Mouse (Mus musculus) stomach, embryonic 16.5 days (tissue): ENCODE data around the gene Atp2a1. TPM values are rescaled to one million over a fixed set of nuclear protein-coding genes. Genes with fewer than 3 reads are reported as not detected.

Experiments used
- ATAC-seq: fragments of 200-750 bp; cut with Nextera tagmentation; 2 replicates; pipeline ENCODE4 v1.8.0; 2017; ENCODE audit warnings: moderate number of reproducible peaks, moderate TSS enrichment; ENCODE audit not compliant: insufficient read depth, low FRiP score
- H3K27ac ChIP-seq: fragments of 300-500 bp; sonication (generic); 2 replicates; pipeline ENCODE4 v1.5.1; 2014; ENCODE audit warnings: low read length
- H3K27me3 ChIP-seq: fragments of 300-500 bp; sonication (generic); 2 replicates; pipeline ENCODE4 v1.6.1; 2014; ENCODE audit warnings: low read length, control low read depth, mixed read lengths; ENCODE audit not compliant: control insufficient read depth, insufficient read depth
- H3K36me3 ChIP-seq: fragments of 300-500 bp; sonication (generic); 2 replicates; pipeline ENCODE4 v1.6.1; 2014; ENCODE audit warnings: low read length; ENCODE audit not compliant: control insufficient read depth, insufficient read depth
- H3K4me1 ChIP-seq: fragments of 300-500 bp; sonication (generic); 2 replicates; pipeline ENCODE4 v1.6.1; 2014; ENCODE audit warnings: low read length, control low read depth, mixed read lengths; ENCODE audit not compliant: control insufficient read depth, insufficient read depth
- H3K4me2 ChIP-seq: fragments of 300-500 bp; sonication (generic); 2 replicates; pipeline ENCODE4 v1.6.1; 2014; ENCODE audit warnings: low read depth, low read length, mixed read lengths
- H3K4me3 ChIP-seq: fragments of 300-500 bp; sonication (generic); replicated peaks from 2 replicates; pipeline ENCODE4 v1.5.1; 2014; ENCODE audit warnings: mild to moderate bottlenecking, low read length
- H3K9ac ChIP-seq: fragments of 300-500 bp; sonication (generic); 2 replicates; pipeline ENCODE4 v1.6.1; 2014; ENCODE audit warnings: low read length
- H3K9me3 ChIP-seq: fragments of 300-500 bp; sonication (generic); replicated peaks from 2 replicates; pipeline ENCODE4 v1.6.1; 2016; ENCODE audit warnings: low read length, control low read depth; ENCODE audit not compliant: control insufficient read depth
- whole genome bisulfite sequencing: fragments of 180-500 bp; shearing (Covaris S2); extraction: QIAGEN DNeasy Blood & Tissue Kit; methylation state at CpG from one replicate; pipeline ENCODE4 v1.1.7; 2014; 5-methylcytosine and 5-hydroxymethylcytosine counted together
- polyA plus RNA-seq: library from polyadenylated mRNA; unstranded; fragments of >200 nt; fragmentation: Nextera tagmentation; extraction: Ambion mirVana; gene quantifications from 2 replicates; pipeline ENCODE4 v1.2.1, GENCODE M21; 2015

Atp2a1 gene
- polyA plus RNA-seq, 1 experiment from 2014 or later, result 110 TPM

DNA sequence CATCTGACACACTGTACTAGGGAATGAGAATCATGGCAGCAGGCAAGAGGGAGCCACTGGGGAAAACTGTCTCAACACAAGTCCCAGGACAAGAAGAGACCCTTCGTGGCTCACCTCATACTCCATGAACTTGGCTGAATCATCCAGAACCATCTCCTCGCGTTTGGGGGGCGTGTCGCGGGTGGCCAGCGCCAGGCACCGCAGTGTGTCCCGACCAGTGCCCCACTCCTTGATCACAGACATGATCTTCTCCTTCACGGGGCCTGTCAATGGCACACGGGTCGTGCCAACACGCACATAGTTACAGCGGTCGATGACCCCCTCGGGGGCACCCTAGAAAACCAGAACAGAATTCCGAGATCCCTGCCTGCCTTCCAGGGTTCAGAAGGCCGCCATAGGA is 12.9 kb downstream of the Atp2a1 start:
- ATAC-seq, result no peak
- no peak overlapping the region for H3K9ac ChIP-seq
- 87% methylated on average over 18 of the region's 18 CpGs for WGBS
- H3K36me3 ChIP-seq, result no peaks in the 10 kb centered on the region
- no peak overlapping the region for H3K4me3 ChIP-seq
- H3K27me3 ChIP-seq, result no peaks in the 10 kb centered on the region
- no peak overlapping the region for H3K27ac ChIP-seq
- H3K4me1 ChIP-seq, result no peaks in the 10 kb centered on the region
- no peak overlapping the region for H3K4me2 ChIP-seq
- H3K9me3 ChIP-seq, result no peaks in the 10 kb centered on the region

DNA sequence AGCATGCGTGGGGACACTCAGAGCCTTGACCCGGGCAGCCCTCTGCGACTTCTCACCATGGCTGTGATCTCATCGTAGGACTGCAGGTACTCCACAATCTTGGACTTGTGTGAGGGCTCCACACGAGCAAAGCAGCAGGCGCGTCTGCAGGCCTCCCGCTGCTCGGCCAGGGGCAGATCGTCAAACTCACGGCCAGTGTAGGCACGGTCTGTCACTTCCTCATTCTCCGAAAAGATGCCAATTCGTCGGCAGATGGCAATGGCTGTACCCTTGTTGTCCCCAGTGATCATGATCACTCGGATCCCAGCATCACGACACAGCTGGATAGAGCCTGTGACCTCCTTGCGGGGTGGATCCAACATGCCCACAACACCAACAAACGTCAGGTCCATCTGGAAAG is 14.4 kb downstream of the Atp2a1 start:
- Histone ChIP-seq H3K36me3 (no peaks in the 10 kb centered on the region), H3K9ac (no peak overlapping the region), H3K27me3 (no peaks in the 10 kb centered on the region), H3K4me1 (no peaks in the 10 kb centered on the region), H3K9me3 (no peaks in the 10 kb centered on the region), H3K4me2 (no peak overlapping the region), H3K27ac (no peak overlapping the region), H3K4me3 (no peak overlapping the region)
- WGBS, result 89% methylated on average over 19 of the region's 19 CpGs
- ATAC-seq, result no peak

DNA sequence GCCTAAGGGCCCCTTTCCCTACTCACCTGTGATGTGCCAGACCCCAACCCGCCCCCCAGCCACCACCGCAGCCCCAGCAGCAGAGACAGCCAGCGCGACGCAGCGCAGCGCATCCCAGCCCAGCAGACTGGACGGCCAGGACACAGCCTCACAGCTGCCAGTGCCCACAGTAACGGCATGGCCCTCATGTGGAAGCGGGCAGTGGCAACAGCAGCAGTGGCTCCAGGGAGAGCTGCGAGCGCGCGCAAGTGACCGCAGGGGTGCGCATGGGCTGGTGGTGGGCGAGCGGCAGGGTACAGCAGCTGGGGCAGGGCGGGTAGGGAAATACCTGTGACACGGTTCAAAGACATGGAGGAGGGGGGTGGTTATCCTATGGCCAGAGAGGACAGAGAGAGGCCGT is 16.7 kb downstream of the Atp2a1 start:
- no peaks in the 10 kb centered on the region for H3K9me3 ChIP-seq
- no peak for ATAC-seq
- H3K4me2 ChIP-seq, result no peak overlapping the region
- 91% methylated on average over 21 of the region's 21 CpGs for WGBS
- no peak overlapping the region for H3K27ac ChIP-seq
- H3K4me1 ChIP-seq, result no peaks in the 10 kb centered on the region
- no peaks in the 10 kb centered on the region for H3K27me3 ChIP-seq
- no peak overlapping the region for H3K9ac ChIP-seq
- no peaks in the 10 kb centered on the region for H3K36me3 ChIP-seq
- no peak overlapping the region for H3K4me3 ChIP-seq

DNA sequence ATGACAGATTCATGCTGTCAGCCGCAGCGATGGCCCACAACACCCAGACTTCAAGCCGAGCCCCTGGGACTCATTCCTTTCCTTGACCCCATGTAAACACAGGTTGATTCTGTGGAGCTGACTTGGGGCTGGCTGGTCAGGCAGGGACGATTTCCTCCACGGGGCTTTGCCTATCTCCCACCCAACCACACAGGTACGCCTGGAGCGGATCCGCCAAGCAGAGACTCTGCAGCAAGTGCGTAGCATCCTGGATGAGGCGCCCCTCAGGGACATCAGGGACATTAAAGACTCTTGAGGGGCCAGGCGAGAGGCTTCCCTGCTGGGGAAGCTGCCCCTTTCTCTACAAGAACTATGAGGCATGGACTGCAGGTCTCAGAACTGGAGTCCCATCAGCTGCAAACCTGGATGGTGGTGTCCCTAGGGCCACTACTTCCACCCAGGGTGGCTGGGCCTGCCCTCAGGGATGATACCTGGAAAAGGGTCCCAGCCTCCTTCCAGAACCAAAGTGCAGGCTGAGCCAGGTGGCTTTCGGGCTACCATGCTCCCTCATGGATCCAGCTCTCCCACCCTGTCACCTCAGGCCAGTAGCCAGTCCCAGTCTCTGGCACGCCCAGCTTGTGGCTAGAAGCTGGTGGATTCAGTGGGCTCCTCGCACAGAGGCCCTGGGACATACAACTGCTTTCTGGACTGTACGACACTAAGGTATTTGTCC is 17.6 kb downstream of the Atp2a1 start:
- H3K27me3 ChIP-seq, result no peaks in the 10 kb centered on the region
- H3K36me3 ChIP-seq, result no peaks in the 10 kb centered on the region
- no peak overlapping the region for H3K4me3 ChIP-seq
- H3K27ac ChIP-seq, result no peak overlapping the region
- no peak for ATAC-seq
- no peaks in the 10 kb centered on the region for H3K9me3 ChIP-seq
- H3K4me1 ChIP-seq, result no peaks in the 10 kb centered on the region
- no peak overlapping the region for H3K4me2 ChIP-seq
- WGBS, result 93% methylated on average over 15 of the region's 15 CpGs
- no peak overlapping the region for H3K9ac ChIP-seq

DNA sequence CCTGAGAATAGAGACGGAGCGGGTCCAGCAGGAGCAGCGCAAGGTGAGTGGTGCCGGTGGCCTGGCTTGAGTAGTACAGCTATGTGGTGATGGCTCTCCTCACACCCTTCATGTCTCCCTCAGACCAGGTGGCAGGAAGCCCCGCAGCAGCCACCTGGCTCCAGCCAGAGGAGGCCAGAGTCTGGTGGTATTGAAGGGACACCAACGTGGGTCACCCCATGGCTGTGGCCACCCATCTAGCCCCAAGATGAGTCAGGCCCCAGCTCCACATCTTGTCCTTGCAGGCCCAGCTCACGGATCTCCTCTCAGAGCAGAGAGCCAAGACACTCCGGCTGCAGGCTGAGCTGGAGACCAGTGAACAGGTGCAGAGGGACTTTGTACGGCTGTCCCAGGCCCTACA is 18.4 kb downstream of the Atp2a1 start:
- Histone ChIP-seq H3K4me3 (no peak overlapping the region), H3K27ac (no peak overlapping the region), H3K36me3 (no peaks in the 10 kb centered on the region), H3K4me2 (no peak overlapping the region), H3K9ac (no peak overlapping the region), H3K27me3 (no peaks in the 10 kb centered on the region), H3K4me1 (no peaks in the 10 kb centered on the region), H3K9me3 (no peaks in the 10 kb centered on the region)
- 94% methylated on average over 9 of the region's 9 CpGs for WGBS
- ATAC-seq, result no peak

DNA sequence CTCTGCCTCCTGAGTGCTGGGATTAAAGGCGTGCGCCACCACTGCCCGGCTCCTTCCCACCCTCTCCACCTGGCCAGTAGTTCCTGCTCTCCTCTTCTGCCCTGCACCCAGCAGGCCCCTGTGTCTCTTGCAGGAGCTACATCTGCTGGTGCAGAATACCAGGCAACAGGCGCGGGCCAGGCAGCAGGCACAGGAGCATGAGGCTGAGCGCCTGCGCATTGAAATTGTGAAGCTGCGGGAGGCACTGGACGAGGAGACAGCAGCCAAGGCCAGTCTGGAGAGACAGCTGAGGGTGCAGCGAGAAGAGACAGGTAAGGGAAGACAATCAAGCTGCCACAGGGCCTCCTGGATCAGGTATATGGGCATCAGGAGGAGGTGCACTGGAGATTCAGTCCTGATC is 18.9 kb downstream of the Atp2a1 start:
- Histone ChIP-seq H3K9me3 (no peaks in the 10 kb centered on the region), H3K4me3 (no peak overlapping the region), H3K9ac (no peak overlapping the region), H3K36me3 (no peaks in the 10 kb centered on the region), H3K27ac (no peak overlapping the region), H3K4me1 (no peaks in the 10 kb centered on the region), H3K27me3 (no peaks in the 10 kb centered on the region), H3K4me2 (no peak overlapping the region)
- no peak for ATAC-seq
- WGBS, result 94% methylated on average over 10 of the region's 10 CpGs

DNA sequence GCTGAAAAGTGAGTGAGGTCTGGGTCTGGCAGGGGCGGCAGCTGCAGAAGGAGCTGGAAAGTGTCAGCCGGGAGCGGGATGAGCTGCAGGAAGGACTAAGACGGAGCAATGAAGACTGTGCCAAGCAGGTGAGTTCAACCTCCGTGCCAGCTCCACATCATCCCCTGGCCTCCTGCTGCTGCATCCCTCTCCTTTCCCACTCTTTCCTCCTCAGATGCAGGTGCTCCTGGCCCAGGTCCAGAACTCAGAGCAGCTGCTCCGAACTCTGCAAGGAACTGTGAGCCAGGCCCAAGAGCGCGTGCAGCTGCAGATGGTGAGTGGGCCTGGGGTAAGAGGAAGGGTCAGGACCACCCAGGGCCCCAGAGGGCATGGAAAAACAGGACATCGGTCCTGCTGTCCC is 22.8 kb downstream of the Atp2a1 start:
- no peak overlapping the region for H3K4me3 ChIP-seq
- H3K4me1 ChIP-seq, result no peaks in the 10 kb centered on the region
- H3K36me3 ChIP-seq, result no peaks in the 10 kb centered on the region
- WGBS, result 80% methylated on average over 9 of the region's 9 CpGs
- H3K9ac ChIP-seq, result no peak overlapping the region
- H3K27me3 ChIP-seq, result no peaks in the 10 kb centered on the region
- H3K4me2 ChIP-seq, result no peak overlapping the region
- H3K9me3 ChIP-seq, result no peaks in the 10 kb centered on the region
- H3K27ac ChIP-seq, result no peak overlapping the region
- ATAC-seq, result no peak

DNA sequence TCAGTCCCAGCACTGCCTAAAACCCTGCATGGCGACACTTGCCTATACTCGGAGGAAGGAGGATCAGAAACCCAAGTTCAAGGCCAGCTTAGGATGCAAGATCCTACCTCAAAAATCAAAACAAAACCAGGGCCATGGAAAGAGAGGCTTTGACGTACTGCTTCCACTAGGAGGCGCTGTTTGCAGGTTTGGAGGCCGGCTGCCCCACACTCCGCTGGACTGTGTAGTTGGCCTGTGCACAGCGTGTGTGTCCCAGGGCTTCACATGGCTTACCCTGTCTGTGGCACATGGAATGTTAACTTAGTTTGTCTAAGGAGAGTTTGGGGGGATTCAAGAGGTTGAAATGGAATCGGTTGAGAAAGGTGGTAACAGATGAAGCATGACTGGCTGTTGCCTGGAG is 26.1 kb downstream of the Atp2a1 start:
- Histone ChIP-seq H3K9me3 (no peaks in the 10 kb centered on the region), H3K9ac (no peak overlapping the region), H3K36me3 (no peaks in the 10 kb centered on the region), H3K4me3 (no peak overlapping the region), H3K27ac (no peak overlapping the region), H3K4me2 (no peak overlapping the region), H3K27me3 (no peaks in the 10 kb centered on the region), H3K4me1 (no peaks in the 10 kb centered on the region)
- WGBS, result 18% methylated on average over 8 of the region's 8 CpGs
- no peak for ATAC-seq

DNA sequence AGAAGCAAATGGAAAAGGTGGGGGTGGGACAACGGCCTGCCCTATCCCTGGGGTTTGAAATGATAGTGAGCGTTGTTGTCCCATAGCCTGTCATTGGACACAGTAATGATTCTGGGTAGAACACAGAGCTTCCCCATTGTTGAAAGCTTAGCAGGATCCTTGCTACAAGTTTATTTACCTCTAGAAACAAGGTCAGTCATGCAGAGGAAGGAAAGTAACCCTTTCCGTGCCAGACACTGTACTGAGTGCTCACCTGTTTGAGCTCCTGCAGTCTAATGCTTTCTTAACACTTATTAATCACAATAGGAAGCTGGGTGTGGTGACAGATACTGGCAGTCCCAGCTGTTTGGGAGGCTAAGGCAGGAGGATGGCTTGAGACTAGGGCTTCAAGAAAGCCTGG is 27.1 kb downstream of the Atp2a1 start:
- Histone ChIP-seq H3K9ac (no peak overlapping the region), H3K4me3 (no peak overlapping the region), H3K36me3 (no peaks in the 10 kb centered on the region), H3K27ac (no peak overlapping the region), H3K27me3 (no peaks in the 10 kb centered on the region), H3K9me3 (no peaks in the 10 kb centered on the region), H3K4me2 (no peak overlapping the region), H3K4me1 (no peaks in the 10 kb centered on the region)
- whole genome bisulfite sequencing, result 76% methylated on average over 3 of the region's 3 CpGs
- no peak for ATAC-seq
